Mouse (Mus musculus) heart, postnatal 36 days (tissue): ENCODE measurements around the gene Hnrnpl. TPM values are rescaled to one million over a fixed set of nuclear protein-coding genes. Genes with fewer than 3 reads are reported as not detected.

ENCODE experiments used
- DNase-seq, 2 experiments: peaks; one replicate each; pipeline ENCODE4 v3.0.0; 2021 to 2022
- intact Hi-C: fragments of 180-260 bp; cut with DNase I; formaldehyde crosslinking; loops from one replicate; pipeline ENCODE4 v1.15.1; 2025
- total RNA-seq, 2 experiments: library from RNA; stranded (reverse); gene quantifications; 2 replicates each; pipeline ENCODE4 v1.2.3; 2021

Hnrnpl gene
- total RNA-seq, 2 experiments from 2014 or later: 240 to 277 TPM

GRCm38 (mm10) chr7:28788307-28789195, 19.8 kb upstream of the Hnrnpl start, which contains the start of gene Rinl:
Gene Rinl (plus strand): TSS chr7:28788969.
- intact Hi-C loops: no loop called here
- no peak for DNase-seq

- intact Hi-C loops: no loop called here
- DNase-seq: no peak
Measured at GRCm38 (mm10) chr7:28789235-28789634, 19.1 kb upstream of the Hnrnpl start.

- intact Hi-C loops: loop anchor here (10.0 kb wide), 1 partner anchor 445 kb away; the partner anchor contains the start of genes Kcnk6 and Yif1b
- no peak for DNase-seq
Measured at GRCm38 (mm10) chr7:28790066-28790806, 18.1 kb upstream of the Hnrnpl start.

- intact Hi-C loops: loop anchor here (10.0 kb wide), 1 partner anchor 443 kb away; the partner anchor contains the start of genes Kcnk6 and Yif1b
- no peak for DNase-seq
Measured at GRCm38 (mm10) chr7:28791706-28792105, 16.6 kb upstream of the Hnrnpl start.

GRCm38 (mm10) chr7:28792391-28793185, 15.8 kb upstream of the Hnrnpl start:
- intact Hi-C loops: loop anchor here (10.0 kb wide), 1 partner anchor 442 kb away; the partner anchor contains the start of genes Kcnk6 and Yif1b

GRCm38 (mm10) chr7:28793834-28794233, 14.5 kb upstream of the Hnrnpl start:
- peak in 1 of 2 experiments; percentile 27 for DNase-seq
- intact Hi-C loops: loop anchor here (10.0 kb wide), 1 partner anchor 441 kb away; the partner anchor contains the start of genes Kcnk6 and Yif1b

More at GRCm38 (mm10) chr7:28792391-28793185, 15.8 kb upstream of the Hnrnpl start:
- DNase-seq: no peak

GRCm38 (mm10) chr7:28794496-28794895, 13.8 kb upstream of the Hnrnpl start:
- DNase-seq: no peak
- intact Hi-C loops: loop anchor here (10.0 kb wide), 1 partner anchor 440 kb away; the partner anchor contains the start of genes Kcnk6 and Yif1b

- peak in 1 of 2 experiments; percentile 44 for DNase-seq
- intact Hi-C loops: loop anchor here (1.0 to 10.0 kb wide), 4 partner anchors 27 to 439 kb away; partner anchors contain the start of genes Actn4, Kcnk6 and Yif1b
Measured at GRCm38 (mm10) chr7:28795832-28796231, 12.5 kb upstream of the Hnrnpl start.

GRCm38 (mm10) chr7:28796562-28796975, 11.8 kb upstream of the Hnrnpl start:
- intact Hi-C loops: loop anchor here (1.0 to 10.0 kb wide), 4 partner anchors 26 to 438 kb away; partner anchors contain the start of genes Actn4, Kcnk6 and Yif1b
- peak; percentile 88 to 90 for DNase-seq

- intact Hi-C loops: loop anchor here (5.0 to 10.0 kb wide), 2 partner anchors 162 to 435 kb away; partner anchors contain the start of genes Actn4, Kcnk6 and Yif1b
Measured at GRCm38 (mm10) chr7:28799994-28800393, 8.3 kb upstream of the Hnrnpl start.

GRCm38 (mm10) chr7:28801451-28801850, 6.9 kb upstream of the Hnrnpl start:
- intact Hi-C loops: no loop called here
- no peak for DNase-seq

More at GRCm38 (mm10) chr7:28799994-28800393, 8.3 kb upstream of the Hnrnpl start:
- DNase-seq: no peak

GRCm38 (mm10) chr7:28801901-28802670, 6.3 kb upstream of the Hnrnpl start:
- DNase-seq: peak; percentile 47 to 48
- intact Hi-C loops: no loop called here

- DNase-seq: peak; percentile 36 to 37
- intact Hi-C loops: no loop called here
Measured at GRCm38 (mm10) chr7:28802846-28803588, 5.3 kb upstream of the Hnrnpl start.

- no peak for DNase-seq
Measured at GRCm38 (mm10) chr7:28803756-28804155, 4.6 kb upstream of the Hnrnpl start.

GRCm38 (mm10) chr7:28806869-28807268, 1.5 kb upstream of the Hnrnpl start:
- no peak for DNase-seq
- intact Hi-C loops: loop anchor here (5.0 kb wide), 1 partner anchor 430 kb away; no protein-coding TSS in a partner anchor

More at GRCm38 (mm10) chr7:28803756-28804155, 4.6 kb upstream of the Hnrnpl start:
- intact Hi-C loops: no loop called here

GRCm38 (mm10) chr7:28807641-28808220, 610 bp upstream of the Hnrnpl start:
- intact Hi-C loops: loop anchor here (2.0 to 5.0 kb wide), 2 partner anchors 17 to 430 kb away; partner anchors contain the start of gene Ech1
- peak in 1 of 2 experiments; percentile 67 for DNase-seq

- peak; percentile 97 to 98 for DNase-seq
- intact Hi-C loops: loop anchor here (2.0 to 5.0 kb wide), 2 partner anchors 16 to 432 kb away; partner anchors contain the start of gene Ech1
Measured at GRCm38 (mm10) chr7:28808957-28809393, 634 bp downstream of the Hnrnpl start.
